Mouse (Mus musculus): Measurements from ENCODE around the gene Adam30. TPM values are rescaled to one million over a fixed set of nuclear protein-coding genes. Genes with fewer than 3 reads are reported as not detected.

The Adam30 gene
- polyA plus RNA-seq, 1 experiment from 2014 or later = not detected

DNA sequence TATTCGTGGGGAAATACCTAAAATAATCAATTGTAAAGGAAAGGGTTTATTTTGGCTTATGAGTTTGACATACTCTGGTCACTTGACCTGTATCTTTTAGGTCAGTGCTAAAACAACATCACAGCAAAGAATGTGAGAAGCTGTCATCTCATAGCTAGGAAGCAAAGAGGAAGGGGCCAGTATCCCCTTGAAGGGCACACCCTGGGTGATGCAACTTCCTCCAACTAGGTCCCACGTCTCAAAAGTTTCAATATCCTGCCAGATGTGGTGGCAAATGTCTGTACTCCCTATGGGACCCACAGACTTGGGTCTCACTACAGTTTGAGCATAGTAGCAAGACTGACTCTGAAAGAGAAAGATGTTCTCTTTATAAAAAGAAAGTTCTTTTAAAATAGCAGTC is 2.8 kb upstream of the Adam30 start:
- H3K27me3 ChIP-seq (replicated peaks; ENCODE audit: control insufficient read depth, insufficient read depth, low read length) = no peaks in the 10 kb centered on the region
- H3K27ac ChIP-seq (replicated peaks; ENCODE audit: low read depth, low read length) = no peak overlapping the region
- no peaks in the 10 kb centered on the region for H3K36me3 ChIP-seq (ENCODE audit: control insufficient read depth, insufficient read depth, low read length)
- no peak overlapping the region for H3K4me2 ChIP-seq (ENCODE audit: low read depth, low read length)
- 43% methylated on average over 2 of the region's 2 CpGs for WGBS
- no peak overlapping the region for H3K4me3 ChIP-seq (ENCODE audit: low read depth, low read length)
- DNase-seq (ENCODE audit: low spot score) = no peak
- no peak for ATAC-seq (ENCODE audit: low read depth)
- no peaks in the 10 kb centered on the region for H3K9me3 ChIP-seq (ENCODE audit: control insufficient read depth, low read length)
- H3K4me1 ChIP-seq (ENCODE audit: control insufficient read depth, insufficient read depth, low read length) = no peaks in the 10 kb centered on the region
- H3K9ac ChIP-seq (ENCODE audit: low read depth, low read length) = no peak overlapping the region

DNA sequence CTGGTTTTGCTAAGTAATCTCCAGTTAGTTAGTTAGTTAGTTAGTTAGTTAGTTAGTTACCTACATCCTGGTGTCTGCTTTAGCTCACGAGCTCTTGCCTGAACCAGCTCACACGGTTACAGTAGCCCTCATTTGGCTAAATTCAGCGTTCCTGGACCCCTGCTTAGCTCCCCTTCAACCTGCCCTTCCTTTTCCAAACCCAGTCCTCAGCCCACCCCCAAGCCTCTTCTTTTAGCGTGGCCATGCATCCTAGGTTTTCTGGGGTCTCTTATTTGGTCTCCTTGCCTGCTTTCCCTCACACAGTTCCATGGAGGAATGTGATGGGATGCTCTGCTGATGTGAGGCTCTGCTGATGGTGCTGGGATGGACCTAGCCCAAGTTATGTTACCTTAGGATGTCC is 1.8 kb upstream of the Adam30 start:
- DNase-seq (ENCODE audit: low spot score) (no peak), ATAC-seq (ENCODE audit: low read depth) (no peak)
- H3K9me3 ChIP-seq (ENCODE audit: control insufficient read depth, low read length) = no peaks in the 10 kb centered on the region
- H3K4me3 ChIP-seq (ENCODE audit: low read depth, low read length) = no peak overlapping the region
- WGBS = 74% methylated on average over 4 of the region's 4 CpGs
- H3K4me1 ChIP-seq (ENCODE audit: control insufficient read depth, insufficient read depth, low read length) = no peaks in the 10 kb centered on the region
- no peak overlapping the region for H3K27ac ChIP-seq (replicated peaks; ENCODE audit: low read depth, low read length)
- H3K4me2 ChIP-seq (ENCODE audit: low read depth, low read length) = no peak overlapping the region
- no peak overlapping the region for H3K9ac ChIP-seq (ENCODE audit: low read depth, low read length)
- H3K27me3 ChIP-seq (replicated peaks; ENCODE audit: control insufficient read depth, insufficient read depth, low read length) = no peaks in the 10 kb centered on the region
- no peaks in the 10 kb centered on the region for H3K36me3 ChIP-seq (ENCODE audit: control insufficient read depth, insufficient read depth, low read length)

DNA sequence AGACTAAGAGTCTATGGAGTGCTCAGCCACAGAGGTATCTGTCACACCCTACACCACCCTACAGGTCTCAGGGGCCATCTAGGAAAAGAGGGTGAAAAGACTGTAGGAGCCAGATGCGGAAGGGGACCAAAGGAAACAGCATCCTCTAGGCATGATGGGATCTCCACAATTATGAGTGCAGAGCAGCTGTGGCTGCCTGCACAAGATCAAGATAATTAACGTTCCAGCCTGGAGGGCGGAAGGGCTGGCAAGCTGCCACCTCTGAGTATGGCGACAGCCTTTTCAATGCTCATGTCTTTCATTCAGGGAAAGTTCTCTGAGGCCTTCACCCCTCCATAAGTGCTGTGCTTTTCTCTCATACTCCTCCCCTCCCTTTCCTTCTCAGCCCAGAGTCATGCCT is 1.1 kb upstream of the Adam30 start:
- no peaks in the 10 kb centered on the region for H3K9me3 ChIP-seq (ENCODE audit: control insufficient read depth, low read length)
- no peak overlapping the region for H3K27ac ChIP-seq (replicated peaks; ENCODE audit: low read depth, low read length)
- 26% methylated on average over 4 of the region's 4 CpGs for WGBS
- H3K9ac ChIP-seq (ENCODE audit: low read depth, low read length) = no peak overlapping the region
- H3K4me3 ChIP-seq (ENCODE audit: low read depth, low read length) = no peak overlapping the region
- H3K36me3 ChIP-seq (ENCODE audit: control insufficient read depth, insufficient read depth, low read length) = no peaks in the 10 kb centered on the region
- no peak overlapping the region for H3K4me2 ChIP-seq (ENCODE audit: low read depth, low read length)
- no peaks in the 10 kb centered on the region for H3K27me3 ChIP-seq (replicated peaks; ENCODE audit: control insufficient read depth, insufficient read depth, low read length)
- DNase-seq (ENCODE audit: low spot score) (peak; percentile 63), ATAC-seq (ENCODE audit: low read depth) (no peak)
- no peaks in the 10 kb centered on the region for H3K4me1 ChIP-seq (ENCODE audit: control insufficient read depth, insufficient read depth, low read length)

DNA sequence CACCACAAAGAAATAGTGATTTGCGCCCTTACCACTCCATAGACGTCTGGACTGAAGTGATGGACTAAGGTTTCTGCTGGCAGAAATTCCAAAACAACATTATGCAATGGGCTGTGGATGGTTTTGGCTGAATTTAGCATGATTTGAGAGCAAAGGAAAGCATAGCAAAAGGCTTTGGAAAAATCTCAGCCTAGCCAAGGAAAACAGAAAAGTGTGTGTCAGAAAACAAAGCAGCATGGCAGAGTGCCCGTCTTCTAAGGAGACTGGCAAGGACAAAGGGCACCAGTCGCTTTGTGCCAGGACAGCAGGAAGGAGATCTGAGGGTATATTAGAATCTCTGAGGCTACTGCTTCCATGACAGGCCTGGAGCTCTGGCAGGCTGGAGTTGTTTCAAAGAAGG is 17.9 kb downstream of the Adam30 start:
- Histone ChIP-seq H3K27me3 (replicated peaks; ENCODE audit: control insufficient read depth, insufficient read depth, low read length) (no peaks in the 10 kb centered on the region), H3K4me3 (ENCODE audit: low read depth, low read length) (no peak overlapping the region), H3K4me2 (ENCODE audit: low read depth, low read length) (no peak overlapping the region), H3K4me1 (ENCODE audit: control insufficient read depth, insufficient read depth, low read length) (no peaks in the 10 kb centered on the region), H3K27ac (replicated peaks; ENCODE audit: low read depth, low read length) (peak overlapping the region; percentile 74; the same call in 1 of the 2 replicates), H3K9ac (ENCODE audit: low read depth, low read length) (no peak overlapping the region), H3K36me3 (ENCODE audit: control insufficient read depth, insufficient read depth, low read length) (no peaks in the 10 kb centered on the region), H3K9me3 (ENCODE audit: control insufficient read depth, low read length) (peaks cover 25% of the 10 kb centered on the region)
- peak; percentile 82 for DNase-seq (ENCODE audit: low spot score)
- ATAC-seq (ENCODE audit: low read depth) = no peak
- WGBS = 61% methylated on average over 4 of the region's 4 CpGs

DNA sequence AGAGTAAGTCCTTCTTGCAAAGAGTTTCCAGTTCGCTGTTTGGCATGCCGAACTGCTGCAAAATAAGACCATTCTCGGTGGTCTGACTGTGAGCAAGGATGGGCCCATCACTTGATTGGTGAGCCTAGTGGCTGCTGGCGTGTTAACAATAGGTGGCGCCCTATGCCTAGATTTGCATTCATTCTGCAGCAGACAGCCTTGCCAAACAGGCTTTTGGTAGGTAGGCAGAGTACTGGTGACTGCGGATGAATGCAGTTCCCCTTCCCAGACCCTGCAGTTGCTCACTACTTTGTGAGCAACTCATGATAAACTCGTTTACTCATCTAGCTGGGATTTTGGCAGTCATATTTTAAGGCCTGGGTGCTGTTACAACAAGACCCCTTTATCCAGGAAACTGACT is 20.4 kb downstream of the Adam30 start:
- peak; percentile 69 for DNase-seq (ENCODE audit: low spot score)
- WGBS = 32% methylated on average over 7 of the region's 7 CpGs
- Histone ChIP-seq H3K27me3 (replicated peaks; ENCODE audit: control insufficient read depth, insufficient read depth, low read length) (no peaks in the 10 kb centered on the region), H3K4me3 (ENCODE audit: low read depth, low read length) (no peak overlapping the region), H3K36me3 (ENCODE audit: control insufficient read depth, insufficient read depth, low read length) (no peaks in the 10 kb centered on the region), H3K9me3 (ENCODE audit: control insufficient read depth, low read length) (peaks cover 18% of the 10 kb centered on the region), H3K9ac (ENCODE audit: low read depth, low read length) (no peak overlapping the region), H3K27ac (replicated peaks; ENCODE audit: low read depth, low read length) (no peak overlapping the region), H3K4me1 (ENCODE audit: control insufficient read depth, insufficient read depth, low read length) (no peaks in the 10 kb centered on the region), H3K4me2 (ENCODE audit: low read depth, low read length) (no peak overlapping the region)
- no peak; the same call in 1 of the 2 replicates for ATAC-seq (ENCODE audit: low read depth)

DNA sequence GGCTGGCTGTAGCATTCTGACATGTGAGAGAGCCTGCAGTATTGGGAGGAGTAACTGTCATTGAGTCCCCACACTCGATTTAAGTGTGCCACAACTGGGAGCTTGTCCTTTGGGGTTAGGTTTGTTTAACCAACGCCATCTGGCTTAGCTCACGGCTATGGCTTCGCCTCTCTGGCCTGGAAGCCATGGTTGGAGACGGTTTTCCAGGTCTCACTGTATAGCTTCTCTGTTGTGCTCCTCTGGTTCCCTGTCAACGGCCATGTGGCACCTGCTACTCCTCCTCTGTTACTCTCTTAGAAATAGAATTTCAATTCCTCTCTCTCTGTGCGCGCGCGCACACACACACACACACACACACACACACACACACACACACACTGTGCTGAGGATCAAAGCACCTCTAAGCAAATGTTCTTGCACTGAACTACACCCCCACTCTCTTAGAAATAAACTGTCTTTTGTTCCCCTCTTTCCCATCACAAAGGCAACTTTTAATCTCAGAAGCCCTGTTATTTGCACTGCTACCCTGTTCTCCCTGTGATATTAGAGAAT is 24.8 kb downstream of the Adam30 start:
- 54% methylated on average over 10 of the region's 10 CpGs for WGBS
- no peaks in the 10 kb centered on the region for H3K36me3 ChIP-seq (ENCODE audit: control insufficient read depth, insufficient read depth, low read length)
- no peak overlapping the region for H3K27ac ChIP-seq (replicated peaks; ENCODE audit: low read depth, low read length)
- no peak overlapping the region for H3K9ac ChIP-seq (ENCODE audit: low read depth, low read length)
- no peak for DNase-seq (ENCODE audit: low spot score)
- no peaks in the 10 kb centered on the region for H3K27me3 ChIP-seq (replicated peaks; ENCODE audit: control insufficient read depth, insufficient read depth, low read length)
- no peak overlapping the region for H3K4me2 ChIP-seq (ENCODE audit: low read depth, low read length)
- no peak overlapping the region for H3K4me3 ChIP-seq (ENCODE audit: low read depth, low read length)
- H3K9me3 ChIP-seq (ENCODE audit: control insufficient read depth, low read length) = peaks cover 8% of the 10 kb centered on the region
- ATAC-seq (ENCODE audit: low read depth) = no peak
- H3K4me1 ChIP-seq (ENCODE audit: control insufficient read depth, insufficient read depth, low read length) = no peaks in the 10 kb centered on the region

DNA sequence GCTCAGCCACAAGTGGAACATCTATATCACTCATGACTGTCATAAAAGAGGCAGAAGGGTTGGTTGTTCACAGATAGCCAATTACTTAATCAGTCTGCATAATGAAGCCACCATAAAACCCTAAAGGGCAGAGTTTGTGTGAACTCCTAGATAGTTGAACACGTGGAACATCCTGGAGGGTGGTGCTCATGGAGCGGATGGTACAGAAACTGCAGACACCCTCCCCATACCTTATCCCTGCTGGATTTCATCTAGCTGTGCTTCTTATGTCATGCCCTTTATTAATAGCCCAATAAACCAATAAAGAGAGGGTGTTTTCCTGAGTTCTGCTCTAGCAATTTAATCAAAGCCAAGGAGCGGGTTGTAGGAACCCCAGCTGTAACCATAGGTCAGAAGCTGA is 27.3 kb downstream of the Adam30 start:
- Histone ChIP-seq H3K27me3 (replicated peaks; ENCODE audit: control insufficient read depth, insufficient read depth, low read length) (no peaks in the 10 kb centered on the region), H3K36me3 (ENCODE audit: control insufficient read depth, insufficient read depth, low read length) (no peaks in the 10 kb centered on the region), H3K4me1 (ENCODE audit: control insufficient read depth, insufficient read depth, low read length) (no peaks in the 10 kb centered on the region), H3K27ac (replicated peaks; ENCODE audit: low read depth, low read length) (no peak overlapping the region), H3K4me3 (ENCODE audit: low read depth, low read length) (no peak overlapping the region), H3K9me3 (ENCODE audit: control insufficient read depth, low read length) (peaks cover 2% of the 10 kb centered on the region), H3K9ac (ENCODE audit: low read depth, low read length) (no peak overlapping the region), H3K4me2 (ENCODE audit: low read depth, low read length) (no peak overlapping the region)
- ATAC-seq (ENCODE audit: low read depth) (no peak), DNase-seq (ENCODE audit: low spot score) (no peak)
- 82% methylated on average over 3 of the region's 3 CpGs for WGBS

DNA sequence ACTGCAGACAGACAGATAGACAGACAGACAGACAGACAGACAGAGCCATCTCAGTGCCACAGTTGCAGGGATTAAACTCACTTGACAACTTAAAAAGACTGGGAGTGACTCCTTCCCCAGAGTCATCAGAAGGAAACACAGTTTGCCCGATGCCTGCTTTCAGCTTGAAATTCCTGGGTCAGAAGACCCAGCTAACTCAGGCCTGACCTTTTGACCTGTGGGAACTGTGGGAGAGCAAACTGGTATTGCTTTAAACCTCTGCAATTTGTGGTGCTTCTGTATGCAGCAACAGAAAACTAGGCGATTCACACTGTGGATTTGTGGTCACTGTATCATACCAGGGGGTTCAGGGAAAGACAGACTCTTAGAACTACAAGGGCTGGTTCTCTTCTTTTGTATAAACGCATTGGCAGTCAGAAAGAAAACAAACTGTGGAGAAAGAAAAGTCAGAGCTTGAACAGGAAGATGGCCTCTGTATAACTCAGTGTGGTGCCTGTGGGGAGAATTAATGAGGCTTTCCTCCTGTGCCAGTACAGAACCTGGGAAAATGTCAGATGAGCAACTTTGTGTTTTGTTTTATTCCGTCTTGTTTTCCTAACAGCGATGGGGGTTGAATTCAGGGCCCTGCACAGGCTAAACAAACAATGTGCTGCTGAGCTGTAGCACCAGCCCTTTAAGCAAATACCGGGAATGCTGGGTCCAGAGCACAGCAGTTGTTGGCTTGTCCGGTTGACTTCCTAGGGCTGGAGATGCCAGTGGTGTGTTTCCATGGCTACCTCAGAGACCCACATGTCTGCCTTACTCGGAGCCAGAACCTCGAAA is 37.5 kb downstream of the Adam30 start:
- Histone ChIP-seq H3K9me3 (ENCODE audit: control insufficient read depth, low read length) (no peaks in the 10 kb centered on the region), H3K4me3 (ENCODE audit: low read depth, low read length) (no peak overlapping the region), H3K4me2 (ENCODE audit: low read depth, low read length) (no peak overlapping the region), H3K27me3 (replicated peaks; ENCODE audit: control insufficient read depth, insufficient read depth, low read length) (no peaks in the 10 kb centered on the region), H3K9ac (ENCODE audit: low read depth, low read length) (no peak overlapping the region), H3K36me3 (ENCODE audit: control insufficient read depth, insufficient read depth, low read length) (no peaks in the 10 kb centered on the region), H3K4me1 (ENCODE audit: control insufficient read depth, insufficient read depth, low read length) (peaks cover 12% of the 10 kb centered on the region; the same call in 1 of the 2 replicates), H3K27ac (replicated peaks; ENCODE audit: low read depth, low read length) (peak overlapping the region; percentile 44; the same call in 1 of the 2 replicates)
- DNase-seq (ENCODE audit: low spot score) (peak; percentile 42), ATAC-seq (ENCODE audit: low read depth) (peak; percentile 62; the same call in 1 of the 2 replicates)
- WGBS = 28% methylated on average over 9 of the region's 9 CpGs

DNA sequence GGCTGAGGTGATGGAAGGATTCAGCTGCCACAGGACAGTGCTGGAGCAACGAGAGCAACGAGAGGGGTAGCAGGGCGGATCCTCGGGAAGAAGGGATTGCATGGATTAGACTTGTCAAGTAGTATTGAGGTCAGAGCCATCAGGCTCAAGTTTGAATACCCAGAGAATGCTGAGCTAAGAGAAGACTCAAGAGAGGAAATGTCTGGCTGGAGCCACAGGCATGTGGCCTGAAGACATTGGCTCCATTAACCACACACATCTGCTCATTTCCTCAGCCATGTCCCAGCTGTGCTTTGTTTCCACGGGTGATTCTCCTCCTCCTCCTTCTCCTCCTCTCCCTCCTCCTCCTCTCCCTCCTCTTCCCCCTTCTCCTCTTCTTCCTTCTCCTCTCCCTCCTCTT is 39.3 kb downstream of the Adam30 start:
- no peak overlapping the region for H3K4me3 ChIP-seq (ENCODE audit: low read depth, low read length)
- DNase-seq (ENCODE audit: low spot score) (peak; percentile 56), ATAC-seq (ENCODE audit: low read depth) (no peak)
- no peak overlapping the region for H3K9ac ChIP-seq (ENCODE audit: low read depth, low read length)
- H3K4me2 ChIP-seq (ENCODE audit: low read depth, low read length) = no peak overlapping the region
- no peaks in the 10 kb centered on the region for H3K27me3 ChIP-seq (replicated peaks; ENCODE audit: control insufficient read depth, insufficient read depth, low read length)
- H3K36me3 ChIP-seq (ENCODE audit: control insufficient read depth, insufficient read depth, low read length) = no peaks in the 10 kb centered on the region
- H3K27ac ChIP-seq (replicated peaks; ENCODE audit: low read depth, low read length) = no peak overlapping the region
- 63% methylated on average over 5 of the region's 5 CpGs for WGBS
- peaks cover 12% of the 10 kb centered on the region; the same call in 1 of the 2 replicates for H3K4me1 ChIP-seq (ENCODE audit: control insufficient read depth, insufficient read depth, low read length)
- no peaks in the 10 kb centered on the region for H3K9me3 ChIP-seq (ENCODE audit: control insufficient read depth, low read length)
